Mouse (Mus musculus) large intestine, adult 2 months (tissue): ENCODE measurements around the gene Cacna1h. TPM values are rescaled to one million over a fixed set of nuclear protein-coding genes. Genes with fewer than 3 reads are reported as not detected.

ENCODE experiments used
- DNase-seq: peaks from one replicate; pipeline ENCODE4 v3.0.0-alpha.2; 2012; ENCODE audit warnings: low read depth, low spot score
- WGBS: fragments of 180-500 bp; shearing (Covaris S2); methylation state at CpG from one replicate; pipeline ENCODE4 v1.1.7; 2018; 5-methylcytosine and 5-hydroxymethylcytosine counted together
- polyA plus RNA-seq: library from polyadenylated mRNA; depleted of rRNA; stranded (reverse); fragments of >200 nt; gene quantifications from 2 replicates; pipeline ENCODE4 v1.2.3, GENCODE M21; 2012

Gene Cacna1h
- polyA plus RNA-seq, 1 experiment: 10.4 TPM

DNA sequence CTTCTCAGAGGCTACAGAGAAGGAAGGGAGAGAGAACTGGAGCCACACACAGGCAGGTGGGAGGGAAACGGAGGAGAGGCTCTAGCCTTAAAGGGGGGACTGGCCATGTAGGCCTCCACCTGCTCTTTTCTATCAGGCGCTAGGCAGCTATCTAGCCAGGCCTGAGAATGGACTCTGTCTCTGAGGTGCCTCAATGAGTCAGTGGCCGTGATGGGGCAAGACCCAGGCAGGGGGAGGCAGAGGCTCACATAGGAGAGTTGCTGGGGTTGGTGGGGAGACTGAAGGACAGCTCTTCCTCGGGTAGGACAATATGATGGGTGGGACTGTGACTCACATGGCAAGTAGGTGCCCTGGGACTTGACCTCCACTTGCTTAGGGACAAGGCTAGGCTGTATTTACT, 16.7 kb upstream of the Cacna1h start:
- 55% methylated on average over 4 of the region's 4 CpGs for WGBS
- no peak for DNase-seq

DNA sequence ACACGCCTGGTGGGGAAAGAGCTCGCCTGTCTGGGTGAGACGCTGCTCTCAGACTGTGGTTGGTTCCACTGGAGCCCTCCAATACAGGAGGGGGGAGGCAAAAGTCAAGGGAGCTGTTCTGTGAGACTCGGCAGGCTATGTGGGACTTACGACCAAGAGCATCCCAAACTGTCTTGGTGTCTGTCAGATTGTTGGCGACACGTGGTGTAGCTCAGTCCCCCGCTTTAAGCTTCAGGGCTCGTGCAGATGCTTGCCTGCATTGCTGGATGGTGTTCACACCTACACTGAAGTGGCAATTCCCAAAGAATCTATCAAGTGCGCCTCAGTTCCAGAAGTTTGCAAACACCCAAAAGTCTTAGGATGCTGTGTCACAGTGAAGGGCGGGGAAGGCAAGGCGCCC, 14.3 kb upstream of the Cacna1h start:
- 68% methylated on average over 12 of the region's 12 CpGs for WGBS

DNA sequence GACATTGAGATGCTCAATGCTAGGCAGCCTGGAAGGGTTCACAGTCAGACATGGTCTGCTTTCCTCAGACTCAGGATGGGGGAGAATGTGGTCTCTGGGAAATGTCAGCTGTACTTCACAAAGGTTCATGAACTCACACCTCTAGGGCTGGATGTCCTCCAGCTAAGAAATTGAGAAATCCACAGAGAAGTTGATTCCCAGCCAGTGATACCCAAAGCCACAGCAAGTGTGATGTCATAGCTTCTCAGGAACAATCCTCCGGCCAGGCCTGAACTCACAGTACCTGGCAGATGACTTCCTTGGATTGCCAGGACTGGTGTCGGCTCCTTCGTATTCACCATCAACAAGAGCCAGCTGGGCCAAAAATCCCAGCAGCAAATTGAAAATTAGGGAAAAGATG, 12.3 kb upstream of the Cacna1h start:
- no peak for DNase-seq
- 89% methylated on average over 3 of the region's 3 CpGs for WGBS

More for the DNA sequence above, 14.3 kb upstream of the Cacna1h start:
- no peak for DNase-seq

DNA sequence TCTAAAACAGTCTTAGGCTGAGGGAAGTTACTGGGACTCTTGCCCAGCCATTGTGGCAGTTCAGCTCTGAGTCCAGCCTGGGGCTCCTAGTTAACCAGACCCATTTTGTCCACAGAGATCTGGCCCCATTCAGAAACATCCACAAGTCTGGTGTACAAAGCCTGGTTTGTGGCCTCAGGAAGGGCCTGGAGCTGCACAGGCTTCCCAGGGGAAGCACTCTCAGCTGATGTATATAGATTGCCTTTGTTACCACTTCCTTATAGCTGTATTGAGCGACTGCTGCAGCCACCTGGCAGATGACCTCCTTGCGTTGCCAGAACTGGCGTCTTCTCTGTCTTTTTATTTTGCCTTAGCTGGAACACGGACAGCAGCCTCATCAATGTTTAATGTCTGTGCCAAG, 11.5 kb upstream of the Cacna1h start:
- DNase-seq: no peak
- 13% methylated on average over 4 of the region's 4 CpGs for WGBS

DNA sequence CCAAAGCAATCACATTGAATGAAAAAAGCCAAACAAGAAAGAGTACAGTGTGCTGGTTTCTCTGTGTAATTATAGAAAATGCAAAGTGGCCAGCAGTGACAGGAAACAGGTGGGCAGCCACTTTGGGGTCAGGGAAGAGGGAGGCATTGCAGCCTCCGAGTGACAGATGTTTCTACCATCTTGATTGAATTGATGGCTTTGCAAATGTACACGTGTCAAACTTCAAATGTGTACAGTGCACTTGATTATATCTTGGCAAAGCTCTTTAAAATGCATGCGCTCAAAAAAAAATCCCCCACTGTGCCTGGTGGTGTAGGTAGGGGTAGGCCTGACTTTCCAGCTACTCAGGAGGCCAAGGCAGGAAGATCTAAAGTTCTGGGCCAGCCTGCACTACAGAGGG, 9.3 kb upstream of the Cacna1h start:
- 69% methylated on average over 3 of the region's 3 CpGs for WGBS
- DNase-seq: no peak

DNA sequence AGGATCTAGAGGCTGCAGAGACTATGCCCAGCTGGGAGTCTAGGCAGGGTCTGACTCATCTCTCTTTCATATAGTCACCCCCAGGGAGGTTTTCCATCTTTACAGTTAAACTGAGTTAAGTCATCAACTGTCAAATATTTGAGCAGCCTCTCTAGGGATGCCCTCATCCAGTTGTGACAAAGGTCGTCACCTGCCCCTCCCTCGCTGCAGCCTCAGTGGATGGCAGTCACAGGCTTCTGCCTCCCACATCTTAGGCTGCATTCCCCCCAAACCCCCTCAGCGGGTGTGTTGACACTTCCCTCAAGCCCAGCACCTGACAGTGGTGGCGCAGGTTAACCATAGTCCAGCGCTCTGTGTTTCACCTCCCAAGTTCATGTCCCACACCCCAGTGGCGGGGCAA, 7.8 kb upstream of the Cacna1h start:
- 61% methylated on average over 6 of the region's 6 CpGs for WGBS
- no peak for DNase-seq

DNA sequence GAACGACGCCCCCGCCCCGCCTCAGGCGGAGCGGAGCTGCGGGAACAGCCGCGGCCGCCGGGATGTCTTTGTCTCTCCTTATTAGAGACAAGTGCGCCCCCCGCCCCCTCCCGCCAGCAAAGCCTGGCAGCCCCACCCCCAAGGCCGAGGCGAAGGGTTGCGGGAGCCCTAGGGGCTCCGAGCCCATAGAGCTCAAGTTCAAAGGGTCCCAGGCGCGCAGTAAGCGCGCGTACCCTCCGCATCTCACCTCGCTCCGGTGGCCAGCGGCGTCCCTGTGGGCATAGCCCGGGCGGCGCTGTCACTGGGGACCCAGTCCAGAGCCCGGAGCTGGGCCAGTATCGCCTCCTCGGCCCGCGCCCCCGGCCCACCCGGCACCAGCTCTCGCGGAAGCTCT, 363 bp downstream of the Cacna1h start:
- 3% methylated on average over 40 of the region's 40 CpGs for WGBS
- no peak for DNase-seq

DNA sequence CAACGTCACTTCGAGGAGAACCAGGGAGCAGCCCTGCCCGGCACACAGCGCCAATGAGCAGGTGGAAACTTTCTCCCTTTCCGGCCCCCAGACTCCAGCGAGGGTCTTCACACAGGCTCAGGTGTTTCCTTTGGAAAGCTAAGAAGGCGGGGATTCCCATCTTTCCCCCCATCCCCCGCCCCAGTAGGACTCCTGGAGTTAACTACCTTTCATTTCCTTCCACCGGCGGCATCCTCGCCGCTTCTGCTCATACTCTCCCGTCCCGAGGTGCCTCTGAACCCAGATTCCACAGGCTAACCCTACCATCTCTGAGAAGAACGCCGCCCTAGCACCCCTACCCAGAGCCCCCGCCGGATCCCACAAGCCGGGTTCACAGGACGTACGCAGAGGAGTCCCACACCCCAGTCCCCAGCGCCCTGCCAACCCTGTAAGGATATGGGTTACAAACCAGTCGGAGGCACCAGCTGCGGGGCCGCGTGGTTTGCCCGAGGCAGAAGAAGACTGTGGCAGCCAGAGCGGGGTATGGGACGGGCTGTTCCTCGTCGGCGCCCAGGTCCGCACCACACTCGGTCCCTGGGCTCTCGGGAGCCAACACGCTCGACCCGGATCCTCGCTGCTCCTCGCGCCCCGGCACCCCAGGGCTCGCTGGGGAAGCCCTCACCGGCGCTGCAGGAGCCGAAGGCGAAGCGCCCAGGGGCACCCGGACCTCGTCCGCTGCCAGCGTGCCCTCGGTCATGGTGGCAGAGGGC, 976 bp downstream of the Cacna1h start:
- no peak for DNase-seq
- 3% methylated on average over 53 of the region's 53 CpGs for WGBS

DNA sequence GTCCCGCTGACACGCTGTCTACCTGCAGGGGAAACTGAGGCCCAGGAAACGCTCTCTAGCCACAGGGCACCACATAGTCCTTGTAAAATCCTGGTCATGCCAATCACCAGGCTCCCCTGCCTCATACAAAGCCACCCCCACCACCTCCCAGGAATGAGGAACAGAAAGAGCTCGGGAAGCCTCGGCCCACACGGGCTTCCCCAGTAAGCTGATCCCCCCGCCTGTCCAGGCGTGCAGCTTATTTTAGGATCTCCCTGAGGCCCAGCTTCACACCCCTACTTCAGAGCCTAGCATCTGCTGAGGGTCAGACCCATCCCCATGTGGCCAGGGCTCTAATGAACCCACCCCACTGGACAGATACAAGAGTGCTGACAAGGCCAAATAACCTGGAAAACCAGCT, 3.0 kb downstream of the Cacna1h start:
- 61% methylated on average over 8 of the region's 8 CpGs for WGBS
- no peak for DNase-seq

DNA sequence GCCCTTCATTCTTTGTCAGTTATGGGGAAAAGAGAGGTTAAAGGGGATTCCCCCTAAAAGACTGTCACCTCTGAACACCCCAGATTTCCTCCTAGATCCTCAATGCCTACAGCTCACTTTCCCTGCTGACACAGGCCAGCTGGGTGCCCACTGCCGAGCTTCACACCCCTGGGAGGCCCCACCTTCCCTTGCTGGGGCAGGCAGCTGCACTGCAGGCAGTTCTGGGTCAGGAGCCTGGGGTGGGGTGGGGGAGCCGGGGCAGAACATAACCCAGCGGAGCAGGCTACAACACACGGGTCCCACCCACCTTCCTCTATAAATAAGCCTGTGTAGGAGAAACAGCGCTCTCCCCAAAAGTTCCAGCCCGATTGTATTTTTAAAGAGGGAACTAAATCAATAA, 3.7 kb downstream of the Cacna1h start:
- 21% methylated on average over 6 of the region's 6 CpGs for WGBS
- DNase-seq: no peak

DNA sequence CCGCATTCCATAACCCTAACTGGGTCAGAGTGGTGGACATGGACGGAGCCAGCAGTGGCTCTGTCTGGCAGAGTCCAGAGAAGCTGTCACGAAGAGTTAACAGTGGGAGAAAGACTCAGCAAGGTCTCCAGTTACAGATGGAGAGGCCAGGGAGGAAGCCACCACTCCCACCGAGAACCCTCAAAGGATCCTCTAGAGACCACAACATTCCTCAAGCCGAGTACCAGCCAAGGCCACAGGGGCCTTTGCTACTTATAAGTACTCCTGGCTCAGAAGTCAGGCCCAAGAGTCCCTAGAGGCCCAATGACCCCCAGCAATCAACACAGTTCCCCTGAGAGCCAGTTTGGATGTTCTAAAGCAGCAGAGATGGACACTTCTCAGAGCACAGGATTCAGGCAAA, 4.3 kb downstream of the Cacna1h start:
- WGBS: 65% methylated on average over 5 of the region's 5 CpGs
- DNase-seq: no peak

DNA sequence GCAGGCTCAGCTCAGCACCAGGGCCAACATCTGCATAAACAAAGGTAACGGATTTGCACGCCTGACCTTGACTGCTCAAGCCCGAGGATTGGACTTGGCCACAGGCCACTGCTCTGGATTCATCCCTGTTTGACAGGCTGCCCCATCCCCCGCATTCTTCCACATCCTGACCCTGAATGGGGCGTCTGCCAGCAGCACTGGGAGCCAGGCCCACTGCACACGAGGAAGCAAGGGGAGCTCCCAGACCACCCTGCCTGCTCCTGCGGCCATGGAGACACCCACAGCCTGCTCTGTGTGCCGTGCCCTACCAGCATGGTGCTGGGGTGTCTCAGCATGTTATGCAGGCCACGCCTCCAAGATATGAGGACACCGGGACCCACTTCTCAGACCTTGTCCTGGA, 6.1 kb downstream of the Cacna1h start:
- 36% methylated on average over 10 of the region's 10 CpGs for WGBS
- no peak for DNase-seq

DNA sequence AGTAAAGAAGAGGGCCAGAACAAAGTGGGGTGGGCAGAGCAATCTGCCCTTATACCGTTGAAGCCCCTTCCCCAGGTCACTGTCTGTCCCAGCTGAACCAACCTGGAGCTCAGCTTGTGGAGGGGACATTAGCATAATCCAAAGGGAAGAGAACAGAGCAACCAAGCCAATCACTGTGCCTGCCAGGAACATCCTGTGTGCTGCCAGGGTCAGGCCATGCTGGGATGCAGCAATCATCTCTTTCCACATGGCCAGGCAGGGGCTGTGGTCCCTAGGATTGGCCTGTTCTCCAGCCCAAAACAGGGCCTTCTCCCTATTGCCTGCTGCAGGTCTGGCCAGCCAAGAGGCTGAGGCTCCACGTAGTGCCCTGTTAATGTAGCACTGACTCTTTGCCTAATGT, 7.6 kb downstream of the Cacna1h start:
- DNase-seq: no peak
- 56% methylated on average over 2 of the region's 2 CpGs for whole genome bisulfite sequencing

DNA sequence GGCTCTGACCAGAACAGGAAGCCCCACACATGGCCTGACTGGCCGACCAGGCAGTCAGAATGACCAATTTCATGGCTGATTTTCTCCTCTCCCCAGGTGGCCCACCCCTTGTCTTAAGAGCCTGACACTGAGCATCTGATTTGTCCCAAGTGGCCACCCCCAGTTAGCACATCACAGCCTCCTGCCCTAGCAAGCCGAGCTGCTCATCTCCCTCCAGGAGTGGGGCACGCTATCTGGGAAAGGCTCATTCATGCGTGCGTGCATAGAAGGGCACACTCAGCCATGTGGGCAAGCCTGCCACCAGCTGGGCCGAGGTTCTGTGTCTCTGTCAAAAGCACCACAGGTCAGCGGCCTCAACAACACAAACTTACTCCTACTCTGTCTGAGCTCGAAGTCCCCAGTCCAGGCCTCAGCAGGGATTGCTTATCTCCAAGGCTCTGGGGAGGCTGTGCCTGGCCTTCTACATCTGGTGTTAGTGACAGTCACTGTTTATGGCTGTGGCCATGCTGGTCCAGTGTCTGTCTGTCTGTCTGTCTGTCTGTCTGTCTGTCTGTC, 9.0 kb downstream of the Cacna1h start:
- 58% methylated on average over 8 of the region's 8 CpGs for WGBS
- DNase-seq: no peak

DNA sequence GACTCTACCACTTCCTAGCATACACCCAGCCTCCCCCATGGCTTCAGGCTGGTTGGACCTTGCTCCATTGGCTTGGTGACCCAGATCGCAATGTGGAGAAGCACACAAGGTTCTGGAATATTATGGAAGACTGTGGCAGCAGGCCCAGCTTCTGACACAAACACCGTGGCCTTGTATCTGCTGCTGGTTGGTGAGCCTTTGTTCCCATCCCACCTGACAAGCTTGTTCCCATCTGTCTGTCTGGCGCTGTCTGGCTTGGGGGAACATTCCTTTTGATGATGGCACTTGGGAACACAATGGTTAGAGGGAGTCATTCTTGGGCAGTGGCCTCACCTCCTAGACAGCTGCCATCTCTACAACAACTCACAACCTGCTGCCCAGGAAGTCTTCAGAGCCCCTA, 12.6 kb downstream of the Cacna1h start:
- 86% methylated on average over 3 of the region's 3 CpGs for WGBS
- DNase-seq: no peak

DNA sequence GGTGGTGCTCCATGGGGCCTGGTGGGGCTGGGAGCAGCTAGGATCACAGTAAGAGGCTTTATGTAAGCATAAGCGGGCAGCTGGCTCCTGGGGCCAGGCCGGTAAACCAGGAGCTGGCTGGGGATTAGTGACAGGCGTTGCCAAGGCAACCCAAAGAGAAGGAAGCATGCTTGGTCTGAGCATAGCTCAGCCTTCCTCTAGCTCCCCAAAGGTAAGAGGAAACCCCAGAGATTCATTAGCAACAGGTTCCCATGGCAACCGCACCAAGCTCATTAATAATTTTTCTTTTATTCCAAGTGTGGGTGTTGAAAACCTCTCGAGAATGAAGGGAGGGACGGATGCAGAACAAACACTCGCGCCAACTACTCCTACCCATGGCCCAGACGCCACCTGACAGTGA, 14.7 kb downstream of the Cacna1h start:
- DNase-seq: no peak
- WGBS: 47% methylated on average over 9 of the region's 9 CpGs

DNA sequence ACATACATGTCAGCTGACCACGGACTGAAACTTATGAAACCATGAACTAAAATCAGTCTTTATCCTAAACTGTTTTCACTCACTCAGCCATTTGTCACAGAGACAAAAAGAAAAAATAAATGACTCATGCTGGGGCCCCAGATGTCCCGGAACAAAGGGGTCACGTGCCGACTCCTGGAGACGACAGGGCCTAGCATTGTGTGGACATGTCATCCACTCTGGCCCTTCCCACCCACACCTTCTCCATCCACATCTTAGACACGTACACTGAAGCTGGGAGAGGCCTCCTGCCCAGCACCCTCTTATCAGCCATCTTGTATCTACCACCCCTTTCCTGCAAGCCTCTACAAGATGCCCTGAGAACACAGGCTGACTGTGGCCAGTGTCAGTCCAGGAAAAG, 15.6 kb downstream of the Cacna1h start:
- 77% methylated on average over 6 of the region's 6 CpGs for WGBS
- DNase-seq: no peak

DNA sequence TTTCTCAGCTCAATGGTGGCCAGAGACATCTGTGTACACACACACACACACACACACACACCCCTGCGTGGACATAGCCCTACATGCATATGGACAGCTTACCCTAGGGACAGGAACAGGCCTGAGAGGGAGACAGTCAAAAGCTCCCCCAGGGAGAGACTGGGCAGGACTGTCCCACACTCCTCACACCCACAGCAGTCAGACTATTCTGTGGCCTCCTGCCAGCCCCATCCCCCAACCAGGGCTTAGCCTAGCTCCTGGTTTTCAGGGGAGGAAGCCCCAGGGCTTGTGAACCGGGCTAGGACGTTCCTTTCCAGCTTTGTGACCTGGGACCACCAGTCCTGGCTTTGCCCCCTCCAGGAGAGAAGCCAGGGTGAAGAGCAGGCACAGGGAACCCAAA, 17.4 kb downstream of the Cacna1h start:
- DNase-seq: no peak
- WGBS: 28% methylated on average over 3 of the region's 3 CpGs

DNA sequence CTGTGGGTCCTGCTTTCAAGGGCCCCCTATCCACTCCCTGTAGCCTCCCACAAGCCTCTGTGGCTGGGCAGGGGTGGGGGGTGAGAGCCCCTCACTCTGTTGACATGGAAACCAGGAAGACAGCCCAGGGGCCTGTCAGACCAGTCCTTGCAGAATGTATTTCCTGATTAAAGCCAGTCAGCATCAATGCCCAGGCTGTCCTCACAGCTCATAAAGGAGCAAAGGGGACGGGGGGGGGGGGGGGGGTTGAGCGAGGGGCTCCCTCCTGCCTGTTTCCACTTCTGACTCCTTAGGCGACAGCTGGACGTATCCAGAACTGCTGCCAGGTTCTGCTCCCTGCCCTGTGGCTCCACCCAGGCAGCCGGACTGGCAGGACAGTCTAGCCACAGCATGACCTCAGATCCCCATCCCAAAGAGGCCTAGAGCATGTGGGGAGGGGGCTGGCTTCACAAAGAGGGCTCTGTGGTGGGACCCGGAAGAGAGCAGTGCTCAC, 18.1 kb downstream of the Cacna1h start:
- no peak for DNase-seq
- WGBS: 14% methylated on average over 6 of the region's 6 CpGs

DNA sequence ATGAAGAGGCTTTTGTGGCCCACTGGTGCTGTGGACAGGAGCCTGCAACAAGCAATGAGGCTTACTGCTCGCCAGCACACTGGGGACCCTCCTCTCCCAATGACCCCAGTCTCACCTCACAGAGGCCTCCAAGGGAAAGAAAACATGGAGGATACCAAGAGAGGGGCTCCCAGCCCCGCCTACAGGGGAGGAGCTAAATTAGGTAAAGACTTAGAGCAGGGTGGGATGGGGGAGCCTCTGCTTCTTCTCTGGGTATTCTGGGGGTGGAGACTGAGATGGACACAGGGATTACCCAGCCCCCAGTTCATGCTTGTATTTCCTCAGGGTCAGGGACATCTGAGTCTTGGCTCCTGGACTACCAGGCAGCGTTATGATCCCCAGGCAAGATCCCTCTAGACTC, 18.7 kb downstream of the Cacna1h start:
- DNase-seq: no peak
- 34% methylated on average over 3 of the region's 3 CpGs for WGBS

DNA sequence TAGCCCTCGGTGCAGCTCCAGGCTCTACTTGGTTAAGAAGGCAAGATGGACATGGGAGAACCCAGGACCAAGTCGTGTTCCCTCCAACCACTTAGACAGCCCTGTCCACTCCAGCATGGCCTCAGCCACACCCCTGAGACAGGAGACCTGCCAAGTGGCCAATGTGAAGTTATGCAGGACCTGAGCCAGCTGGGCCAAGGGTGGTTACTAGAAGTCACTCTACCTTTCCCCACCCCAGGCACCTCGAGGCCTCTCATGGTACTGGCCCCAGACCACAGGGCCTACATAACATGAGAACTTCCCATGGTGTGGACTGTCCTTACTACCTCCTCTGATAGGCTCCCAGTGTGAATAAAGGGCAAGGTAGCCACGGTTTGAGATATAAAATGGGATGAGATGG, 19.4 kb downstream of the Cacna1h start:
- no peak for DNase-seq

DNA sequence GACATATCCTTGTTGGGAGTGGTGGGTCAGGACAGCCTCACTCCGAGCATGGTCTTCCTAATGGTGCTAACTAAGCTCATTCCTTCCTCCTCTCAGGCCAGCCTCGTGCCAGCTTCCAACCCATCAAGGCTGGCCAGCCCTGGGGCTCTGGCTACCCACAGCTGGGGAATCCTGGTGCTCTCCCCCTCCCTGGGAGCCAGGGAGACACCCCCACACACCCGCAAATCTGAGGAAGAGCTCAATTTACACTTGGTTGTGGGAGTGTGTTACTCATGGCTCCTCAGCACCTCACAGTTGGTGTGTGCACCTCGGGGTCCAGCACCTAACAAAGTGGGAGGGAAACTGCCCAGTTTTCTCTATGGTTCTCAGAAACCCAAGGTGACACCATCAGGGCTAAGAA, 22.3 kb downstream of the Cacna1h start:
- DNase-seq: no peak
- 47% methylated on average over 4 of the region's 4 CpGs for WGBS

More for the DNA sequence above, 19.4 kb downstream of the Cacna1h start:
- WGBS: 47% methylated on average over 4 of the region's 4 CpGs
